Mouse (Mus musculus): ENCODE results near the gene Megf8. TPM values are rescaled to one million over a fixed set of nuclear protein-coding genes. Genes with fewer than 3 reads are reported as not detected.

Gene Megf8
- 0.29 TPM for polyA plus RNA-seq (2014; fragmentation: Illumina TruSeq; extraction: RNeasy Lipid Tissue Mini Kit (QIAGEN cat#74804); ENCODE audit: low read depth, low replicate concordance)

DNA sequence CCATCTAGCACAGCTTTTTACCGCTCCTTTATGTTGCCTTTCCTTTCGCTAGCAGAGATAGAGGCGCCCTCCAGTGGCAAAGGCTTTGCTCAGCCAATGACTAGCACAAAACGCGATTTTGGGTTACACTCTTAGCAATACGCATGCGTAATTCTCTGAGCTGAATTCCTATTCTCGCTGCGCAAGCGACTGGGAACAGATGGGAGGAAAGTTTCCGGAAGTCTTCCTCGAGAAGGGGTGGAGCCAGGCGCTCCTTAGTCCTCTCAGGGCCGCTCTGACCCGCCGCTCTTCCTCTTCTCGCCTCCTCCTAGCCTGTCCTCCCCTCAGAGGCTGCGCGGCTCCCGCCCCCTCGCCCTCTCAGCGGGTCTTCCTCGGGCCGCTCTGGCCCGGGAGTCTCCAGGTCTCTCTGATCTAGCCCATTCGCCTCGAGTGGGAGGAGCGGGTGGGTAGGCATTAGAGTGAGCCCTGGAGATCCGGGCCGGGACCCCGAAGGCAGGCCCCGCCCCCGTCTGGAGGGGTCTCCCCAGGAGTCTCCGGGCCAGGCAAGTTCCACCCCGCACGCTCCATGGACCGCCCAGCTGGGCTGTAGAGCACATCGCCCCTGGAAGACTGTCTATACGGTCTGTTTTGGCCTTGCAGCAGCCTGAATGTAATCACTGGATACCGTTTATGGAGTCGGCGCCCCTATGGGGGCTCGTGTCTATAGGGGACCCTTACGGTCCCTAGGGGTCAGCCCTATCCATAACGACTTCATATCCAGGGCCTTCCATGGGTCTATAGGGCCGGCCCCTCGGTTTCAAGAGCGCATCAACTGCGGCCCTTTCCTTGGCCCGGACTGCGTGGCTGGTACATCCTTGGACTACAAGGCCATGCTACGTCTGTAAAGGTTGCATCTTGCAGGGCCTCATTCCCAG lies at the start of gene Megf8:
Gene Megf8 (plus strand): TSS at position 633 of the 914 bp plus-strand sequence.

DNA sequence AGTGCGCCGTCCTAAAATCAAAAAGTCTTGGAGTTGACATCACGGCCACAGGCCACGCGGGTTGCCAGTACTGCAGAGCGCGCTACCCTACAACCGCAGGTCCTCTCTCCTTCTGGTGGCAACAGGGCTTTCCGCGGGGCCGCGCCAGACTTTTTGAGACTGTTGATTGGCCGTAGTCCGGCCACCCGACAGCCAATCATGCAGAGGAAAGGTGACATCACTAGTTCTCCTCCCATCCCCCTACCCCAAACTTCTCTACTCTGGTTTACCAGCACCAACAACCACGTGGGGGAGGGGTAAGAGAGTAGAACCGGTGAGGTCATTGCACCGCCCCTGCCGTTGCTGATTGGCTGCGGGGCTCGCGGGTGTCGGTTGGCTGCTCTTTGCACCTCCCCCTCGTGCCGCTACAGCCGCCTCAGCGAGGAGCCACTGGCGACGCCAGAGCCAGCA lies 49.6 kb upstream of the Megf8 start, which contains the start of gene Cic:
Gene Cic (plus strand): TSS at position 404 of the 450 bp plus-strand sequence.

DNA sequence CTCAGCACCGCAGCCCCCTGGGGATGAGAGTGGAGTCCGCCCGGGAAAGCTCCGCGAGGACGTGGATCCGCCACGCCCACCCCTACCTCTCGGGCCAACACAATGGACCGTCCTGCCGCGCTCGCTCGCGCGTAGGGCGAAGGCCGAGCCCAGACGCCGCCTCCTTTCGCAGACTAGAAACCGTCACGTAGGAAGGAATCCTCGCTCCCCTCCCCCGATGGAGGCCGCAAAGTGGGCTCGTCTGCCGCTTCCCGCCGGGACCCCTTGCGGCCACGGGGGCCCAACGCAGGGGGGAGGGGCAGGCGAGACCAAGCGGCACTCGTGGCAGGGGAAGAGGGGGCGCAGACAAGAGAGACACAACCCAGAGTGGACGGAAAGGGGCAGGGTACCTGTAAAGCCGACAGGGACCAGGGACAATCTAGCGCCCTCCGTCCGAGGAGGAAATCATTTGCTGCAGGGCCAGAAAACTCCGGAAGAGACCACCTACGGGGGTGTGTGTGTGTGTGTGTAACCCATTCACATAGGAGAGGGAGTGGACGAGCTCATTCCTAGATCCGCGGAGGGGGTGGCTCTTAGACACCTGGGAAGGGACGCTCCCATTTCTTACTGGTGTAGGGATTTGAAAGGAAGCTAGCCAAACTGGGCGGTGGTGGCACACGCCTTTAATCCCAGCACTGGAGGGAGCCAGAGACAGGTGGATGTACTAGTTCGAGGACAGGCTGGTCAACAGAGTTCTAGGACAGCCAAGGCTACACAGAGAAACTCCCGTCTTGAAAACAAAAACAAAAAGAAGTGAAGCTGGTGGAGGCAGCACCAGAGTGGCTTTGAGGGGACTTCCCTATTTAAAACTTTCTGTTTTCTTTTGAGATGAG lies 19.3 kb upstream of the Megf8 start, which contains the start of gene Pafah1b3:
Gene Pafah1b3 (minus strand): TSS at position 533 of the 872 bp plus-strand sequence.

DNA sequence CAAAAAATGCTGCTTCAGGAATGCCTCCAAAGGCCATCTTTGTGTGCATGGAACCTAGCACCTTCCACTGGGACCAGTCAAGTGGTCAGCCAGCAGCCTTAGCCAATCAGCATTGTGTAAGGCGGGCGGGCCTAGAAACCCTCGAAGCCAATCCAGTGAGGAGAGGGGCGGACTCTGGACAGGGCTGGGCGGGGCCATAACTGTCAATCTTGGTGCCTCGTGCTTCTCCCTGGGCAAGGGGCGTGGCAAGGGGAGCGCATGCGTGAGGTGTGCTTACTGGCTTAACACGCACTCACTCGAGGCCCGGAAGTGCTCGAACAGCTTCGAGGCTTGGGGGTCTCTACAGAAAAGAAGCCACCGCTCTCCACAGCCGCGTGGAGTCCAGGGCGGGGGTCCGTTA lies 15.9 kb upstream of the Megf8 start, which contains the start of gene Prr19:
Gene Prr19 (plus strand): TSS at position 349 of the 400 bp plus-strand sequence.

DNA sequence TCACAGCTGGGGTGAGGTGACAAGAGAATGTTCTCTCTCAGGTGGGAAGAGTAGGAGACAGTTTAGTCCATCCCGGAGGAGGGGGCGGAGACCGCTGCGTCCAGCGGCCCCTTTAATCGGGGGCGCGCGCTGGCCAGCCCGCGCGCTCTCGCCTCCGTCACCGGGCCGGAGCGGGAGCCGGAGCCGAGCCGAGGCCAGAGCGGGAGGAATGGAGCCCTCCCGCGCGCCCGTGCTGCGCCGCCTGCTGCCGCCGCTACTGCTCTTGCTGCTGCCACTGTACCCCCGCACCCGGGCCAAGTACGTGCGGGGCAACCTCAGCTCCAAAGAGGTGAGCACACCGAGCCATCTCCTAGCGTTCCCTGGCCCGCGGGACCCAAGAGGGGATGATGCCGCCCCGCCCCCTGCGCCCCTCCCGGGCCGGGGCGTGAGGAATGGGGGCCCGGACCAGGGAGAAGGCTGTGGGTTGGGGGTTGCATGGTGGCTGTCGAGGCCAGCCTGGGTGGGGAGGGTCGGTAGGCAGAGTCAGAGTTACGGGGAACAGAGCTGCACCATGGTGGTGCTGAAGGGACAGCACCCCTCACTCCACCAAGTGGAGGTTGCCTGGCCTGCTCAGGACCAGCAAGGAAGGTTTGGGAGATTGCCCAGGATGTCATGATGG lies 10.9 kb upstream of the Megf8 start, which contains the start of gene Tmem145:
Gene Tmem145 (plus strand): TSS at position 151 of the 658 bp plus-strand sequence.

DNA sequence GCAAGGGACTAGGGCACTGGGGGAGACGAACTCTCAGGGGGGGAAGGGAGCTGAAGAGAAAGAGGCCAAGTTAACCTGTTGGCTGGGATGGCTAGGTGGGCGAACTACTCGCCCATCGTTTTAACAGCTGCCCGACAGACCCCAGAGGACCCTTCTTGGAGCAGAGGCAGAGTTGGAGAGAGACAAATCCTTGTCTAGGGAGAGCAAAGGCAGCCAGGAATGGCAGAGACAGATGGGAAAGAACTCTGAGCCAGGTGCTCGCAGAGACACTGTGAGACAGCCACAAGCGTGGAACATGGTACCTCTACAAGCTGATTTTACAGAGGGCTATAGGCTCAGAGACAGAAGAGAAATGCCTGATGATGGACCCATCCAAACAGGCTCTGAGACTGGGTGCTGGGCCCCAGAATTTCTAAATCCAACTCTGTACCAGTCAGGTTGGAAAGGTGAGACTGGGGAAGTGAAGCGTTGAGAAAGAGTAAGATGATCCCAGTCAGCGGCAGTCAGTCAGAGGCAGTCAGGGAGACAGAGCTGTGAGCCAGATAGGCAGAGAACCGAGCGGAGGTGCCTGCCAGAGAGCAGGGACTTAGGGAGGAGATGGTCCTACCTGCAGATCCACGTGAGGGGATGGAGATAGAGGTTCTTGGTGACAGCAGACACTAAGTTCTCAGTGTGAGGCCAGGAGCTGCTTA lies 52.2 kb downstream of the Megf8 start, which contains the start of gene Cnfn:
Gene Cnfn (minus strand): TSS at position 667 of the 692 bp plus-strand sequence.

DNA sequence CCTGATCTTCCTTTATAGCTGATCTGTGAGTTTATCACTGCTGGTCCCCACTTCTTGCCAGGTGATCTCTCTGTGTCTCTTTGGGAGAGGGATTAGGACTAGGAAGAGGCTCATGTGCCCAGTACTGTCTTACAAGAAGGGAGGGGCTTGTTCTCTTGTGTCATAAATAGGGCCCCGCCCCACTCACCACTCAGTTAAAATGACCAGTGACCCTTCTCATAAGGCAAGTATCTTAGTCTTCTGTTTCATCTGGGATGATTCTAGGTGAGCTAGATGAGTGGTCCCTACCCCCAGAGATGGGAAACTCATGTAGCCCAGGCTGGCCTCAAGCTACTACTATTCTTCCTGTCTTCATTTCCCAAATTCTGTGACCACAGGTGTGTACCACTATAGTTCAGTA lies 81.6 kb downstream of the Megf8 start, which contains the start of gene Lipe:
Gene Lipe (minus strand): TSS at position 101 of the 400 bp plus-strand sequence.

DNA sequence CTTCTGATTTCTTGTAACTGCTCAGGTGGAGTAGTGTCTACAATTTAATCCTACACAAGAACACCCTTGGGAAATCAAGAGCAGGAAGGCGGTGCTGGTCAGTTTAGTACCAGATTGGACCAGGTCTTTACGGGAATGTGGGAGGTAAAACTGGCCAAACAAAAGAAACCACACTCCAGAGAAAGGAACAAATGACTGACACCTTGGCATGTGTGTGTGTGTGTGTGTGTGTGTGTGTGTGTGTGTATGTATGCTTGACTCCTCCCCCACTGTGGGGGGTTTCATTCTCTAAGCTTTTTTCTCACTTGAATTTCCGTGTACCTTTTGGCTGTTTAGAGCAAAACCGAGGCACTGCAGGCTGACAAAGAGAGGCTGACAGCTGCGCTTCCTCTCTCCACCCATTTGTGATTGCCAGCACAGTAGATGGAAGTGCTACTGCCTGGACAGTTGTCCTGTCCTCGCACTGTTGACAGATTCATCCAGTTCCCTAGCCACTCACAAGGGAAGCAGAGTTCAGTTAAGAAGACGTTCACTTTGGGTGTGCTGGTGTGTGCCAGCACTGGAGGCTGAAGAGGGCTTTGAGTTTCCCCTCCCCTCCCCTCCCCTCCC lies 96.0 kb downstream of the Megf8 start, which contains the start of gene Cxcl17:
Gene Cxcl17 (minus strand): TSS at position 54 of the 609 bp plus-strand sequence.

Other genes starting within 250 kb of the Megf8 start
- gene Grik5, start 244.8 kb upstream of the Megf8 start, polyA plus RNA-seq (2014; fragmentation: Illumina TruSeq; extraction: RNeasy Lipid Tissue Mini Kit (QIAGEN cat#74804); ENCODE audit: low read depth, low replicate concordance), result 0.32 TPM
- gene Zfp574, start 244.6 kb upstream of the Megf8 start, polyA plus RNA-seq (2014; fragmentation: Illumina TruSeq; extraction: RNeasy Lipid Tissue Mini Kit (QIAGEN cat#74804); ENCODE audit: low read depth, low replicate concordance), result 0.42 TPM
- gene Pou2f2, start 137.4 kb upstream of the Megf8 start, polyA plus RNA-seq (2014; fragmentation: Illumina TruSeq; extraction: RNeasy Lipid Tissue Mini Kit (QIAGEN cat#74804); ENCODE audit: low read depth, low replicate concordance), result 0.32 TPM
- gene Dedd2, start 96.5 kb upstream of the Megf8 start, polyA plus RNA-seq (2014; fragmentation: Illumina TruSeq; extraction: RNeasy Lipid Tissue Mini Kit (QIAGEN cat#74804); ENCODE audit: low read depth, low replicate concordance), result 0.45 TPM
- 0.58 TPM for gene Zfp526, start 95.7 kb upstream of the Megf8 start, polyA plus RNA-seq (2014; fragmentation: Illumina TruSeq; extraction: RNeasy Lipid Tissue Mini Kit (QIAGEN cat#74804); ENCODE audit: low read depth, low replicate concordance)
- 6.8 TPM for gene Gsk3a, start 79.3 kb upstream of the Megf8 start, polyA plus RNA-seq (2014; fragmentation: Illumina TruSeq; extraction: RNeasy Lipid Tissue Mini Kit (QIAGEN cat#74804); ENCODE audit: low read depth, low replicate concordance)
- gene Erf, start 66.4 kb upstream of the Megf8 start, polyA plus RNA-seq (2014; fragmentation: Illumina TruSeq; extraction: RNeasy Lipid Tissue Mini Kit (QIAGEN cat#74804); ENCODE audit: low read depth, low replicate concordance), result 1.3 TPM
- 5.7 TPM for gene Cic, start 49.5 kb upstream of the Megf8 start, polyA plus RNA-seq (2014; fragmentation: Illumina TruSeq; extraction: RNeasy Lipid Tissue Mini Kit (QIAGEN cat#74804); ENCODE audit: low read depth, low replicate concordance)
- gene Pafah1b3, start 19.2 kb upstream of the Megf8 start, polyA plus RNA-seq (2014; fragmentation: Illumina TruSeq; extraction: RNeasy Lipid Tissue Mini Kit (QIAGEN cat#74804); ENCODE audit: low read depth, low replicate concordance), result 0.69 TPM
- not detected for gene Prr19, start 15.8 kb upstream of the Megf8 start, polyA plus RNA-seq (2014; fragmentation: Illumina TruSeq; extraction: RNeasy Lipid Tissue Mini Kit (QIAGEN cat#74804); ENCODE audit: low read depth, low replicate concordance)
- gene Tmem145, start 11.1 kb upstream of the Megf8 start, polyA plus RNA-seq (2014; fragmentation: Illumina TruSeq; extraction: RNeasy Lipid Tissue Mini Kit (QIAGEN cat#74804); ENCODE audit: low read depth, low replicate concordance), result not detected
- gene Cnfn, start 52.6 kb downstream of the Megf8 start, polyA plus RNA-seq (2014; fragmentation: Illumina TruSeq; extraction: RNeasy Lipid Tissue Mini Kit (QIAGEN cat#74804); ENCODE audit: low read depth, low replicate concordance), result not detected
- gene Lipe, start 81.5 kb downstream of the Megf8 start, polyA plus RNA-seq (2014; fragmentation: Illumina TruSeq; extraction: RNeasy Lipid Tissue Mini Kit (QIAGEN cat#74804); ENCODE audit: low read depth, low replicate concordance), result 0.69 TPM
- gene Cxcl17, start 95.7 kb downstream of the Megf8 start, polyA plus RNA-seq (2014; fragmentation: Illumina TruSeq; extraction: RNeasy Lipid Tissue Mini Kit (QIAGEN cat#74804); ENCODE audit: low read depth, low replicate concordance), result not detected
- 193 TPM for gene Ceacam1, start 160.4 kb downstream of the Megf8 start, polyA plus RNA-seq (2014; fragmentation: Illumina TruSeq; extraction: RNeasy Lipid Tissue Mini Kit (QIAGEN cat#74804); ENCODE audit: low read depth, low replicate concordance)
- not detected for gene Ceacam2, start 222.7 kb downstream of the Megf8 start, polyA plus RNA-seq (2014; fragmentation: Illumina TruSeq; extraction: RNeasy Lipid Tissue Mini Kit (QIAGEN cat#74804); ENCODE audit: low read depth, low replicate concordance)